Mouse (Mus musculus): ENCODE results near the gene Sept9.

- no peak for TF ChIP-seq POLR2A (IDR thresholded peaks at IDR 0.05; ENCODE audit: insufficient read length, low read depth)
- no peak for TF ChIP-seq SRF (IDR thresholded peaks at IDR 0.05; ENCODE audit: control insufficient read depth, insufficient read length, low read depth)
- TF ChIP-seq MYOG (IDR thresholded peaks at IDR 0.05; ENCODE audit: control insufficient read depth in 1 of 3, insufficient read depth in 1 of 3, insufficient read length in 2 of 3, low read depth in 2 of 3): no peak
- no peak for TF ChIP-seq USF1 (IDR thresholded peaks at IDR 0.05; ENCODE audit: low read depth)
- TF ChIP-seq MYOD1 (IDR thresholded peaks at IDR 0.05; ENCODE audit: control insufficient read depth in 1 of 3, insufficient read length in 2 of 3, low read depth in 2 of 3): no peak
- no peak for TF ChIP-seq POLR2AphosphoS2 (IDR thresholded peaks at IDR 0.05; ENCODE audit: insufficient read length, low read depth)
- TF ChIP-seq MAX (IDR thresholded peaks at IDR 0.05; ENCODE audit: low read depth): no peak
- no peak for TF ChIP-seq E2F4 (IDR thresholded peaks at IDR 0.05; ENCODE audit: insufficient read depth)
- no peak for TF ChIP-seq TCF3 (IDR thresholded peaks at IDR 0.05; ENCODE audit: insufficient read length, low read depth)
- TF ChIP-seq REST (IDR thresholded peaks at IDR 0.05; ENCODE audit: insufficient read depth, insufficient read length): no peak
- TF ChIP-seq CEBPB (IDR thresholded peaks at IDR 0.05; ENCODE audit: insufficient read depth, poor library complexity, severe bottlenecking): no peak
- TF ChIP-seq TCF12 (IDR thresholded peaks at IDR 0.05; ENCODE audit: insufficient read depth, poor library complexity, severe bottlenecking): no peak
Measured at GRCm38 (mm10) chr11:117350462-117351222, 151.2 kb downstream of the Sept9 start.
